Mouse (Mus musculus): ENCODE measurements at regions not wholly inside any gene's neighbourhood (a gene's known extent, or its start where the extent isn't known, plus 50 kb on each side); places are given as distances from the start of the nearest gene placed in this dataset.

DNA sequence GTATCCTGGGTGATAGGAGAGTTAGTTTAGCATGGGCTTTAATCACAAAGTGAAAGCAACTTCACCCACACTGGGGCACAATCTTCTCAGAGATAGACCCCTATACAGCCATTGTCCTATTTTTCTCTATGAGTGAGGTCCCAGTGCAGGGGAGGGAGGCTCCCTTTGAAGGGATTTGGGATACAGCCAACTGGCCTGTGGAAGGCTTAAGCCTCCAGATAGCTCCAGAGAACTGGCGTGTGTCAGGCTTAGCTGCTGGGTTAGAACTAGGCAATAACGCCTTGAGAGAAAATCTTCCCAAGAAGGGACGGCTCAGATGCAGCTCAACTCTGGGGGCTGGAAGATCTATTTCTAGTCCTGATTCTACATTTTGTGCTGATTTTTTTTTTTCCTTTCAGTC is 397.4 kb upstream of the Zdhhc25 start:
- no peak overlapping the region for H3K27ac ChIP-seq (ENCODE audit: poor library complexity, severe bottlenecking)
- no peaks in the 10 kb centered on the region for H3K9me3 ChIP-seq (replicated peaks)
- H3K4me3 ChIP-seq: no peak overlapping the region
- no peak for ATAC-seq (ENCODE audit: insufficient number of reproducible peaks, low FRiP score)
- H3K4me2 ChIP-seq: no peak overlapping the region
- WGBS: 69% methylated on average over 3 of the region's 3 CpGs
- no peaks in the 10 kb centered on the region for H3K36me3 ChIP-seq
- no peaks in the 10 kb centered on the region for H3K4me1 ChIP-seq (replicated peaks)
- no peak overlapping the region for H3K9ac ChIP-seq
- H3K27me3 ChIP-seq (replicated peaks): no peaks in the 10 kb centered on the region

DNA sequence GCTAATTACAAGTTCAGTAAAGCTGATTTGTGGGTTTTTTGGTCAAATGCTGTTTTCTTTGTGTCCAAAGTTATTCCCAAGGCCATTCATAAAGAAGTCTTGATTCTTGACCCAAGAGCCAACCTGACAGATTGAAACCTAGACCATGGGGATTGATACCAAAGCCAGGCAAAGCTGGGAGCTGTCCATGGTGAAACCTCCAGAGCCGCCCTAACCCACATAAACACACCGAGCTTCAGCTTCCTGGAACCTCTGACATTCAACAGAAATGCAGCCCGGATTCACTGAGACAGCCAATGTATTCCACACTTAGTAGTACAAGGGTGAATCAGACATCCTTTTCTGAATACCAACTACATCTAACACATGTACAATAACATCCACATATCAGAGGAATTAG is 386.7 kb upstream of the Zdhhc25 start:
- no peaks in the 10 kb centered on the region for H3K36me3 ChIP-seq
- H3K4me3 ChIP-seq: no peak overlapping the region
- WGBS: 31% methylated on average over 3 of the region's 3 CpGs
- H3K4me1 ChIP-seq (replicated peaks): no peaks in the 10 kb centered on the region
- no peak overlapping the region for H3K27ac ChIP-seq (ENCODE audit: poor library complexity, severe bottlenecking)
- H3K9me3 ChIP-seq (replicated peaks): no peaks in the 10 kb centered on the region
- H3K4me2 ChIP-seq: no peak overlapping the region
- ATAC-seq (ENCODE audit: insufficient number of reproducible peaks, low FRiP score): no peak
- no peaks in the 10 kb centered on the region for H3K27me3 ChIP-seq (replicated peaks)
- H3K9ac ChIP-seq: no peak overlapping the region

- no peak overlapping the region for H3K4me2 ChIP-seq
- no peak for ATAC-seq (ENCODE audit: insufficient number of reproducible peaks, low FRiP score)
These were observed 385.8 kb upstream of the Zdhhc25 start for GRCm38 (mm10) chr15:88214286-88214685.

DNA sequence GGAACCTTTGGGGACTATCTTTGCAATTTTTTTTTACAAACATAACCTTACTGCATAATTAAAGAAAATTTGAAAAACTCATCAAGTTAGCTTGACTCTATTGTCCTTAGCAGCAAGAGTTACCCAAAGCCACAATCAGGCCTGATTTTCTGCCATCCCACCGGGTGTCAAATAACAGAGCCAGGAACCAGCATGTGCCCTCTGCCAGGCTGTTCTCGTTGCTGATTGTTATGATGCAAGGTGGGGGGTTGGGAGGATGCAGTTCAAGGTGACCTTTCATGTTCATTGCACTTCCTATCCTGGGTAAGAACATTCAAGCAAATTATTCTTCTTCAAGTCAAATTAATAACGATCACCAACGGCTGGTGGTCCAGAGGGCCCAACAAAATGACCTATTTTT is 370.6 kb upstream of the Zdhhc25 start:
- H3K9me3 ChIP-seq (replicated peaks): peaks cover 3% of the 10 kb centered on the region; the same call in 1 of the 2 replicates
- H3K36me3 ChIP-seq: no peaks in the 10 kb centered on the region
- H3K4me3 ChIP-seq: no peak overlapping the region
- H3K9ac ChIP-seq: no peak overlapping the region
- WGBS: 66% methylated on average over 4 of the region's 4 CpGs
- H3K4me2 ChIP-seq: no peak overlapping the region
- no peak for ATAC-seq (ENCODE audit: insufficient number of reproducible peaks, low FRiP score)
- H3K27ac ChIP-seq (ENCODE audit: poor library complexity, severe bottlenecking): no peak overlapping the region
- no peaks in the 10 kb centered on the region for H3K27me3 ChIP-seq (replicated peaks)
- H3K4me1 ChIP-seq (replicated peaks): no peaks in the 10 kb centered on the region

More at GRCm38 (mm10) chr15:88214286-88214685, 385.8 kb upstream of the Zdhhc25 start:
- Histone ChIP-seq H3K4me1 (replicated peaks) (no peaks in the 10 kb centered on the region), H3K4me3 (no peak overlapping the region), H3K9ac (no peak overlapping the region), H3K27me3 (replicated peaks) (no peaks in the 10 kb centered on the region), H3K36me3 (no peaks in the 10 kb centered on the region), H3K27ac (ENCODE audit: poor library complexity, severe bottlenecking) (no peak overlapping the region), H3K9me3 (replicated peaks) (no peaks in the 10 kb centered on the region)
- WGBS: 55% methylated on average over 4 of the region's 4 CpGs

DNA sequence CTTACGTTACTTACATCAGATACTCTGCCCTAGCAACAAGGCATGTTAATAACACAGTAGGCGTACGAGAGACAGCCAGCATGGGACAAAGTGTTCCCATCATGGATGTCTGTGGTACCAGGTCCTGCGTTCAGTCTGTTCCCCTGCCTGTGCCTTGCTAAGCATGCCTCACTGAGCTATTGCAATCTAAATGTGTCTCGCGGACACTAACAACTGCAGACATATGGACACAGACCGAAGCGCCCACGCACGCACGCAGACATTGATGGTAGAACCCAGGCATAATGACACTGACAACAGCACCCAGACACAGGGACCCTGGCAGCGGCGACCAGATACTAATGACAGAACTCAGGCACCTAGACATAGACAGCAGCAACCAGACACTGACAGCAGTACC is 355.5 kb upstream of the Zdhhc25 start:
- no peaks in the 10 kb centered on the region for H3K4me1 ChIP-seq (replicated peaks)
- H3K4me3 ChIP-seq: no peak overlapping the region
- H3K9ac ChIP-seq: no peak overlapping the region
- H3K27ac ChIP-seq (ENCODE audit: poor library complexity, severe bottlenecking): no peak overlapping the region
- H3K4me2 ChIP-seq: no peak overlapping the region
- WGBS: 79% methylated on average over 13 of the region's 13 CpGs
- H3K27me3 ChIP-seq (replicated peaks): peaks cover 38% of the 10 kb centered on the region
- no peaks in the 10 kb centered on the region for H3K9me3 ChIP-seq (replicated peaks)
- H3K36me3 ChIP-seq: no peaks in the 10 kb centered on the region
- no peak for ATAC-seq (ENCODE audit: insufficient number of reproducible peaks, low FRiP score)

- H3K27ac ChIP-seq (ENCODE audit: poor library complexity, severe bottlenecking): no peak overlapping the region
- H3K9me3 ChIP-seq (replicated peaks): no peaks in the 10 kb centered on the region
- WGBS: 58% methylated on average over 22 of the region's 22 CpGs
- peaks cover 44% of the 10 kb centered on the region for H3K27me3 ChIP-seq (replicated peaks)
- no peak for ATAC-seq (ENCODE audit: insufficient number of reproducible peaks, low FRiP score)
- no peak overlapping the region for H3K4me2 ChIP-seq
- H3K4me3 ChIP-seq: no peak overlapping the region
- H3K9ac ChIP-seq: no peak overlapping the region
- no peaks in the 10 kb centered on the region for H3K4me1 ChIP-seq (replicated peaks)
- no peaks in the 10 kb centered on the region for H3K36me3 ChIP-seq
These were observed 354.4 kb upstream of the Zdhhc25 start for GRCm38 (mm10) chr15:88245496-88246246.

- Histone ChIP-seq H3K4me1 (replicated peaks) (no peaks in the 10 kb centered on the region), H3K4me2 (no peak overlapping the region), H3K36me3 (no peaks in the 10 kb centered on the region), H3K27ac (ENCODE audit: poor library complexity, severe bottlenecking) (no peak overlapping the region), H3K4me3 (no peak overlapping the region), H3K27me3 (replicated peaks) (peaks cover 50% of the 10 kb centered on the region), H3K9ac (no peak overlapping the region), H3K9me3 (replicated peaks) (no peaks in the 10 kb centered on the region)
- 27% methylated on average over 14 of the region's 14 CpGs for WGBS
- no peak for ATAC-seq (ENCODE audit: insufficient number of reproducible peaks, low FRiP score)
These were observed 352.0 kb upstream of the Zdhhc25 start for GRCm38 (mm10) chr15:88247974-88248625.

GRCm38 (mm10) chr15:88288051-88288450 is 312.1 kb upstream of the Zdhhc25 start:
- no peaks in the 10 kb centered on the region for H3K4me1 ChIP-seq (replicated peaks)
- H3K9me3 ChIP-seq (replicated peaks): peaks cover 7% of the 10 kb centered on the region; the same call in 1 of the 2 replicates
- no peak overlapping the region for H3K27ac ChIP-seq (ENCODE audit: poor library complexity, severe bottlenecking)
- H3K9ac ChIP-seq: no peak overlapping the region
- no peak for ATAC-seq (ENCODE audit: insufficient number of reproducible peaks, low FRiP score)
- no peaks in the 10 kb centered on the region for H3K36me3 ChIP-seq
- H3K27me3 ChIP-seq (replicated peaks): peaks cover 22% of the 10 kb centered on the region
- no peak overlapping the region for H3K4me2 ChIP-seq
- no peak overlapping the region for H3K4me3 ChIP-seq
- WGBS: 37% methylated on average over 16 of the region's 16 CpGs

GRCm38 (mm10) chr15:88288696-88289095 is 311.4 kb upstream of the Zdhhc25 start:
- Histone ChIP-seq H3K27me3 (replicated peaks) (peaks cover 22% of the 10 kb centered on the region), H3K4me2 (no peak overlapping the region), H3K36me3 (no peaks in the 10 kb centered on the region), H3K27ac (ENCODE audit: poor library complexity, severe bottlenecking) (no peak overlapping the region), H3K4me1 (replicated peaks) (no peaks in the 10 kb centered on the region), H3K9ac (no peak overlapping the region), H3K4me3 (no peak overlapping the region), H3K9me3 (replicated peaks) (0 out of 2 replicates have a peak, but pooled peaks cover 6% of the 10 kb centered on the region)
- no peak for ATAC-seq (ENCODE audit: insufficient number of reproducible peaks, low FRiP score)
- 38% methylated on average over 3 of the region's 3 CpGs for WGBS

DNA sequence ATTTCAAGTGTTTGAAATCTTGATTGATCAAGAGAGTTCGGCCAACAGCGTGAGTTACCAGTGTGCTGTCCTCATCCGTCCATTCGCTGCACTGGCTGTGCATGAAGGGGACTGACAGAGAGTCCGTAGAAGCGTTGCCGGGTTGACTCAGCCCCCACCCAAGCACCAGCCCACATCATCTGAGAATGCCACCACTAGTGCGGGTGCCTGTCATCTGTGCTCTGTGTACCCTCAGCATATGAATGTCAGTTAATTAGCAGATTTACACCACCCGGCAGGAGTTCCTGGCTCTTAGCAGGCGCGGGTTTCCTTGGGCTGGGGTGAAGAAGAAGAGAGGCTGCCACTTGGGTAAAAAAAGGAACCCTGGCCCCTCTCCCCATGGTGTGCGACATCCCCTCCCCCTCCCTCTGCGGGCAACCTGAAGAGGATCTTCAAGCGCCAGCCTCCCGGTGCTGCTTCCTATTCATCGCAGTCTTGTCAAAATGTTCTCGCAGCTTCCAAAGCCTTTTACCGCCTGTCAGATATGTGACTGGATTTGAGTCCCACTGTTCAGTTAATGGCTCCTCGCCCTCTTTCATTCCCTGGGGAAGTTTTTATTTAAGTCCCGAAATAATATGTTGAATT is 309.2 kb upstream of the Zdhhc25 start:
- H3K4me2 ChIP-seq: no peak overlapping the region
- no peak overlapping the region for H3K4me3 ChIP-seq
- no peaks in the 10 kb centered on the region for H3K36me3 ChIP-seq
- WGBS: 21% methylated on average over 20 of the region's 20 CpGs
- H3K9me3 ChIP-seq (replicated peaks): 0 out of 2 replicates have a peak, but pooled peaks cover 3% of the 10 kb centered on the region
- peaks cover 22% of the 10 kb centered on the region for H3K27me3 ChIP-seq (replicated peaks)
- no peak for ATAC-seq (ENCODE audit: insufficient number of reproducible peaks, low FRiP score)
- no peaks in the 10 kb centered on the region for H3K4me1 ChIP-seq (replicated peaks)
- no peak overlapping the region for H3K27ac ChIP-seq (ENCODE audit: poor library complexity, severe bottlenecking)
- no peak overlapping the region for H3K9ac ChIP-seq

DNA sequence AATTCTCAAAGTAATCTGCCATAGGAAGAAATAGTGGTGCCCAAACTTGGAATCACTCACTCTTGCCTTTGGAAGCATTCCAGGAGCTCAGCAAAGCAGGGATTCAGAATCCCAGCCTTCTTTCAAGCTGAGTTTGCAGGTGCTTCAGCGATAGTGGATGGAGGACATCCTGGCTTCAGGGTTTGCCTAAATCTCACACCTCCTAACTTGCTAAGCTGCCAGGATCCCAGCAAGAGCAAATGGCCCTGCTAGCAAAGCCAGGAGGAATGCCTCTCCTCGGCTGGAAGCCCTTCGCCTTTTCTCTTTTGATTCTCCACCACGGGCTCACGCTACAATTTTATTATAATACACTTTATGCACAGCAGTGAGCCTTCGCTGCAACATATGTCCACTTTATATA is 301.0 kb upstream of the Zdhhc25 start:
- no peak overlapping the region for H3K9ac ChIP-seq
- H3K4me1 ChIP-seq (replicated peaks): no peaks in the 10 kb centered on the region
- no peaks in the 10 kb centered on the region for H3K9me3 ChIP-seq (replicated peaks)
- H3K36me3 ChIP-seq: no peaks in the 10 kb centered on the region
- no peak for ATAC-seq (ENCODE audit: insufficient number of reproducible peaks, low FRiP score)
- H3K4me3 ChIP-seq: no peak overlapping the region
- H3K27me3 ChIP-seq (replicated peaks): no peaks in the 10 kb centered on the region
- H3K27ac ChIP-seq (ENCODE audit: poor library complexity, severe bottlenecking): no peak overlapping the region
- WGBS: 37% methylated on average over 6 of the region's 6 CpGs
- no peak overlapping the region for H3K4me2 ChIP-seq
